Mouse (Mus musculus): ENCODE measurements around the gene Paqr8. TPM values are rescaled to one million over a fixed set of nuclear protein-coding genes. Genes with fewer than 3 reads are reported as not detected.

Paqr8 gene
- total and polyA plus RNA-seq, 3 experiments, result 0.46 to 1.8 TPM; not detected in 1

DNA sequence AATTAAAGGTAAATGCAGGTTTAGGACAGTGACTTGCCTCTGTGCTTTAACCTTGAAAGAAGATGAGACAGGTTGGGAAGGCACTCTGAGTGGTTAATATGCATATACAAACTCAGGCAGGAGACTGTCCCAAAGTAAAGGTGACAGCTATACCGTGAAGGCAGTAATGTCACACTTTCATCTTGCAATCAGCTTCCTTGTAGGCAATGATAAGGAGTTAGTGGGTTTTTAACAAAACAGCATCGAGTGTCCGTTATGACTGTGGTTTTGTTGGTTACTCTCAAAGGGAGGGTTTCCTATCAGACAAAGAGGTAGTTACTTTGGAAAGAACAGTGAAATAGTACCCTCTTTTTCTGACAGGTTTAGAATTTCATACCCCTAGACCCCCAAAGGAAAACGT lies 38.1 kb downstream of the Paqr8 start (continued):
- TF ChIP-seq ZC3H11A (IDR thresholded peaks at IDR 0.05; ENCODE audit: low read depth, low read length), result no peak
- no peak for TF ChIP-seq NELFE (IDR thresholded peaks at IDR 0.05; ENCODE audit: low read depth, low read length)
- peak; percentile 94 for TF ChIP-seq MYB (IDR thresholded peaks at IDR 0.05; ENCODE audit: low read depth, low read length)
- TF ChIP-seq MAFK (IDR thresholded peaks at IDR 0.05; ENCODE audit: borderline replicate concordance, low read depth, low read length), result no peak
- peak; percentile 97 to 99 for TF ChIP-seq EP300 (IDR thresholded peaks at IDR 0.05; ENCODE audit: low read depth in 1 of 2, low read length in 2 of 2)
- no peak for TF ChIP-seq JUND (IDR thresholded peaks at IDR 0.05; ENCODE audit: low read depth, low read length)
- TF ChIP-seq TBP (IDR thresholded peaks at IDR 0.05; ENCODE audit: low read depth, low read length), result peak; percentile 62
- no peak for TF ChIP-seq POLR2A (IDR thresholded peaks at IDR 0.05; ENCODE audit: control insufficient read depth in 1 of 2, insufficient read depth in 1 of 2, low read depth in 1 of 2, low read length in 2 of 2, poor library complexity in 1 of 2)
- TF ChIP-seq TAL1 (IDR thresholded peaks at IDR 0.05; ENCODE audit: low read length), result peak; percentile 68

DNA sequence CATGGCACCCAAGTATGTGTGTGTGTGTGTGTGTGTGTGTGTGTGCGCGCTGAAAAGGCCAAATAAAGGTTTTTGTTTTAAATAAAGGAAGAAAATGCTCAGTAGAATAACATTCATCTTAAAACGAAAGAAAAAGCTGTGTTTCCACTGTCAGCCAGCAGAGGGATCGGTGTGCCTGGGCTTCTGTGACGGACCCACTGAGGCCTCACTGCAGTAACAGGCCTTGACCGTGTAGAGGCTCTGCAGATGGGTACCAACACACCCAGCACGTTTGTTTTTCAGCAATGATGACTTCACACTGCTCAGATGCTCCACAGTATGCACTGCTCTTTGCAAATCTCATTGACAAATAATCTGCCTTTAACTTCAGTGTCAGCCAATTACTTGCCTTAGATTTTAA lies 43.1 kb downstream of the Paqr8 start:
- Histone ChIP-seq H3K27ac (ENCODE audit: control insufficient read depth, low read depth, low read length) (peak overlapping the region; percentile 13; the same call in 1 of the 2 replicates), H3K4me3 (ENCODE audit: control insufficient read depth in 1 of 2, insufficient read depth in 1 of 2, low read depth in 2 of 2, low read length in 2 of 2) (no peak overlapping the region; a peak in 1 of 4 replicates), H3K4me1 (ENCODE audit: control insufficient read depth in 1 of 2, insufficient read depth in 2 of 2, low read length in 2 of 2) (peaks cover 9 to 27% of the 10 kb centered on the region in 2 experiments), H3K9me3 (replicated peaks; ENCODE audit: insufficient read depth, low read length) (no peaks in the 10 kb centered on the region), H3K36me3 (ENCODE audit: control insufficient read depth in 1 of 2, insufficient read depth in 2 of 2, low read length in 2 of 2) (peaks cover 0 to 26% of the 10 kb centered on the region in 2 experiments; a peak in 2 of 4 replicates), H3K9ac (ENCODE audit: control insufficient read depth, low read depth, low read length, poor library complexity, severe bottlenecking) (peak overlapping the region; percentile 39; the same call in 1 of the 2 replicates), H3K79me2 (ENCODE audit: control insufficient read depth, insufficient read depth, low read length, poor library complexity) (no peaks in the 10 kb centered on the region), H3K27me3 (ENCODE audit: control insufficient read depth in 1 of 2, insufficient read depth in 2 of 2, low read length in 2 of 2) (no peaks in the 10 kb centered on the region)
- DNase-seq (ENCODE audit: low read depth, low spot score), result peak; percentile 81
- no peak for TF ChIP-seq MXI1 (IDR thresholded peaks at IDR 0.05; ENCODE audit: low read depth, low read length)
- TF ChIP-seq NELFE (IDR thresholded peaks at IDR 0.05; ENCODE audit: low read depth, low read length), result no peak
- TF ChIP-seq JUND (IDR thresholded peaks at IDR 0.05; ENCODE audit: low read depth, low read length), result no peak
- no peak; the same call in 1 of the 2 replicates for TF ChIP-seq SIN3A (IDR thresholded peaks at IDR 0.05; ENCODE audit: low read length)
- no peak for TF ChIP-seq ETS1 (IDR thresholded peaks at IDR 0.05; ENCODE audit: low read depth, low read length)
- peak; percentile 18 for TF ChIP-seq RAD21 (IDR thresholded peaks at IDR 0.05; ENCODE audit: low read depth, low read length)
- no peak for TF ChIP-seq ZMIZ1 (IDR thresholded peaks at IDR 0.05; ENCODE audit: low read depth, low read length)
- no peak for TF ChIP-seq CHD1 (IDR thresholded peaks at IDR 0.05; ENCODE audit: low read depth, low read length)
- TF ChIP-seq SMC3 (IDR thresholded peaks at IDR 0.05; ENCODE audit: low read depth, low read length), result peak; percentile 52
- TF ChIP-seq CTCF (IDR thresholded peaks at IDR 0.05 in 2 of 3, conservative IDR thresholded peaks at IDR 0.05 in 1 of 3; ENCODE audit: control insufficient read depth in 1 of 3, insufficient read depth in 1 of 3, low read depth in 2 of 3, low read length in 3 of 3, poor library complexity in 1 of 3, severe bottlenecking in 1 of 3), result peak; percentile 49 to 64 (median 50)
- no peak for TF ChIP-seq POLR2A (IDR thresholded peaks at IDR 0.05; ENCODE audit: control insufficient read depth in 1 of 2, insufficient read depth in 1 of 2, low read depth in 1 of 2, low read length in 2 of 2, poor library complexity in 1 of 2)

DNA sequence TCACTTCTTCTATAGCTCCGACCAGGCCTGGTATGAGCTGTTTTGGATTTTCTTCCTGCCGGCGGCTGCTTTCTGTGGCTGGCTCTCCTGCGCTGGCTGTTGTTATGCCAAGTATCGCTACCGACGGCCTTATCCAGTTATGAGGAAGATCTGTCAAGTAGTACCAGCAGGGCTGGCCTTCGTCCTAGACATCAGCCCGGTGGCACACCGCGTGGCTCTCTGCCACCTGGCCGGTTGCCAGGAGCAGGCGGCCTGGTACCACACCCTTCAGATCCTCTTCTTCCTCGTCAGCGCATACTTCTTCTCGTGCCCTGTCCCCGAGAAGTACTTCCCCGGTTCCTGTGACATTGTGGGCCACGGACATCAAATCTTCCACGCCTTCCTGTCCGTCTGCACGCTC lies 44.7 kb downstream of the Paqr8 start:
- no peaks in the 10 kb centered on the region for H3K9me3 ChIP-seq (replicated peaks; ENCODE audit: insufficient read depth, low read length)
- no peaks in the 10 kb centered on the region for H3K79me2 ChIP-seq (ENCODE audit: control insufficient read depth, insufficient read depth, low read length, poor library complexity)
- no peak overlapping the region for H3K4me3 ChIP-seq (ENCODE audit: control insufficient read depth in 1 of 2, insufficient read depth in 1 of 2, low read depth in 2 of 2, low read length in 2 of 2)
- H3K27me3 ChIP-seq (ENCODE audit: control insufficient read depth in 1 of 2, insufficient read depth in 2 of 2, low read length in 2 of 2), result no peaks in the 10 kb centered on the region
- TF ChIP-seq ETS1 (IDR thresholded peaks at IDR 0.05; ENCODE audit: low read depth, low read length) (peak; percentile 67), NELFE (IDR thresholded peaks at IDR 0.05; ENCODE audit: low read depth, low read length) (no peak)
- DNase-seq (ENCODE audit: low read depth, low spot score), result peak; percentile 64
- H3K36me3 ChIP-seq (ENCODE audit: control insufficient read depth in 1 of 2, insufficient read depth in 2 of 2, low read length in 2 of 2), result peaks cover 0 to 20% of the 10 kb centered on the region in 2 experiments; a peak in 2 of 4 replicates
- peaks cover 5 to 20% of the 10 kb centered on the region in 2 experiments for H3K4me1 ChIP-seq (ENCODE audit: control insufficient read depth in 1 of 2, insufficient read depth in 2 of 2, low read length in 2 of 2)
- no peak overlapping the region for H3K9ac ChIP-seq (ENCODE audit: control insufficient read depth, low read depth, low read length, poor library complexity, severe bottlenecking)
- H3K27ac ChIP-seq (ENCODE audit: control insufficient read depth, low read depth, low read length), result no peak overlapping the region
